Mouse (Mus musculus): Measurements from ENCODE around the gene Agfg1. TPM values are rescaled to one million over a fixed set of nuclear protein-coding genes. Genes with fewer than 3 reads are reported as not detected.

The Agfg1 gene
- polyA plus RNA-seq, 1 experiment from 2014 or later: 42.9 TPM

DNA sequence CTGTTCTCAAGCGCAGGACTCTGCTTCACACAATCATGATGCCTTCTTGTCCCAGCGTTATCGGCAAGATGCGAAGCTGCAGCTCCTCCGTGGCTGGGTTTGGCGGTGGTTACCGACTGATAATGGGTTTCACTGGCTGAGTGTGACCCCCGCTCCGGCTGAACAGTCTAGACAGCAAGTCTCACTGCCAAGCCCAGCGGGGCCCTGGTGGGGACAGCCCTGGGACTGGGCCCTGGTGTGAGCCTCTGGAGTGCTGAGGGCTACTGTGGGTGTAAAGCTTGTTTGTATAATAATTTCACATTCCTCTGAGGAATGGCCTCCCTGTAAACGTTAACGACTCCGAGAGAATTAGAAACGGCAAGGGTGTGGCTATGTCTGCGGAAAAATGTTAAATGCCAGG lies 19.1 kb upstream of the Agfg1 start:
- Histone ChIP-seq H3K4me1 (replicated peaks; ENCODE audit: control insufficient read depth, insufficient read depth, low read length) (no peaks in the 10 kb centered on the region; the same call in 1 of the 2 replicates), H3K27ac (no peak overlapping the region), H3K9ac (no peak overlapping the region), H3K27me3 (ENCODE audit: control insufficient read depth, insufficient read depth, low read length) (no peaks in the 10 kb centered on the region), H3K4me2 (replicated peaks) (no peak overlapping the region), H3K36me3 (replicated peaks; ENCODE audit: control insufficient read depth, insufficient read depth) (no peaks in the 10 kb centered on the region), H3K9me3 (ENCODE audit: control insufficient read depth, low read length) (no peaks in the 10 kb centered on the region), H3K4me3 (replicated peaks; ENCODE audit: low read length) (no peak overlapping the region)
- 57% methylated on average over 15 of the region's 15 CpGs for WGBS
- DNase-seq (ENCODE audit: low spot score): no peak
- no peak for ATAC-seq (ENCODE audit: low FRiP score)

DNA sequence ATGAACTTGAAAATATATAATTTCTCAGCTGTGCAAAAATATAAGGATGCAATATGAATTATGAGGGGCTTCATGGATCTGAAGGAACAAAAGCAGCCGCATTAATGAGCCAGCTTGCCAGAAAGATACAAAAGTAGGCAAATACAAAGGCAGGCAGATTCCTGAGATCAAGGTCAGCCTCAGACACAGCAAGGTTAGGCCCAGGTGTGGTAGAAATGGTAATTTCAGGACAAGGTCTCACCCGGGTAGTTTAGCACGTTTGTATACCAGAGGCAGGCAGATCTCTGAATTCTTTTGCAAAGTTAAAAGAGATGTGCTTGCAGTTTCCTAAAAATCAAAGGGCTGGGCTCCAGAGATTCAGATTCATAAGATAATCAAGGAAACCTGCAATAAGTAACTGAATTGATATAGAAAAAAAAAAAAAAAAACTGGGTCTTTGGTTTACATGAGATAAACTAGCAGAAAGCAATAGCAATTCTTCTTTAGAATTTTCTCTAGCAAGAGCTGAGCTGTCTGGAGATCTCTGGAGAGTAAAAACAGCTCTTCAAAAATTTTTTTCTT lies 18.6 kb upstream of the Agfg1 start:
- Histone ChIP-seq H3K27me3 (ENCODE audit: control insufficient read depth, insufficient read depth, low read length) (no peaks in the 10 kb centered on the region), H3K9ac (no peak overlapping the region), H3K9me3 (ENCODE audit: control insufficient read depth, low read length) (no peaks in the 10 kb centered on the region), H3K36me3 (replicated peaks; ENCODE audit: control insufficient read depth, insufficient read depth) (no peaks in the 10 kb centered on the region), H3K27ac (no peak overlapping the region), H3K4me2 (replicated peaks) (no peak overlapping the region), H3K4me1 (replicated peaks; ENCODE audit: control insufficient read depth, insufficient read depth, low read length) (no peaks in the 10 kb centered on the region; the same call in 1 of the 2 replicates), H3K4me3 (replicated peaks; ENCODE audit: low read length) (no peak overlapping the region)
- DNase-seq (ENCODE audit: low spot score) (no peak), ATAC-seq (ENCODE audit: low FRiP score) (no peak)
- WGBS: 80% methylated on average over 3 of the region's 3 CpGs

DNA sequence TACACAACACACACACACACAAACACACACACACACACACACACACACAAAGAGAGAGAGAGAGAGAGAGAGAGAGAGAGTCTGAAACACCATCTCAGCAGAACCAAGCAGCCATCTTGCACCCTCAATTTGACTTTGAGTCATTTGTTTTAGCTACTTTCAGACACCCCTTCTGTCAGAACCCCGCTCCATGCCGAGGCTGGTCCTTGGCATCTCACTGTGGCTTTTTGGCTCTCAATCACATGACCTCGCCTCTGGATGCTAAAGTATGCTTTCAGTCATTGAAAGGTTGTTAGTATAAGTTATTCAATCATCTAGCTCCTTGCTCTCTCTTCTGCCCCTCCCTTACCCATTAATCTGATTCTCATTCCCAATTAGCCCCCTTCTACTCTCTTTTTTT lies 17.4 kb upstream of the Agfg1 start:
- Histone ChIP-seq H3K36me3 (replicated peaks; ENCODE audit: control insufficient read depth, insufficient read depth) (no peaks in the 10 kb centered on the region), H3K4me1 (replicated peaks; ENCODE audit: control insufficient read depth, insufficient read depth, low read length) (no peaks in the 10 kb centered on the region), H3K27me3 (ENCODE audit: control insufficient read depth, insufficient read depth, low read length) (no peaks in the 10 kb centered on the region), H3K4me2 (replicated peaks) (no peak overlapping the region), H3K9ac (no peak overlapping the region), H3K9me3 (ENCODE audit: control insufficient read depth, low read length) (no peaks in the 10 kb centered on the region), H3K27ac (no peak overlapping the region), H3K4me3 (replicated peaks; ENCODE audit: low read length) (no peak overlapping the region)
- ATAC-seq (ENCODE audit: low FRiP score): no peak
- no peak for DNase-seq (ENCODE audit: low spot score)
- WGBS: 83% methylated on average over 3 of the region's 3 CpGs

DNA sequence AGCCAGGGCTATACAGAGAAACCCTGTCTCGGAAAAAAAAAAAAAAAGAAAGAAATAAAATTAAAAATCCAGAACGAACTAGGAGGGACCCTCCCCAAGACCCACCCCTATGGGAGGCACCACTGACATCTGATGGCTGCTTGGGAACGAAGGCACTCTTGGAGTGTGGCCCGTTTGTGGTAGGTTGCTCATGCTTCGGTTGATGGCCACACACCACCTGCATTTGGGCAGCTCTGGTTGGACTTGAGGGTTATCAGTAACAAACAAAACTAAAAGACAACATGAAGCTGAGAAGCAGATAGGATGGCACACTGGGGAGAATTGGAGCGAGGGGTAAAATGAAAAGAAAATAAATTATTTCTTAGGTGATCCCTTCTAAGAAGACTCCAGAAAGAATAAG lies 15.1 kb upstream of the Agfg1 start:
- 85% methylated on average over 6 of the region's 6 CpGs for WGBS

DNA sequence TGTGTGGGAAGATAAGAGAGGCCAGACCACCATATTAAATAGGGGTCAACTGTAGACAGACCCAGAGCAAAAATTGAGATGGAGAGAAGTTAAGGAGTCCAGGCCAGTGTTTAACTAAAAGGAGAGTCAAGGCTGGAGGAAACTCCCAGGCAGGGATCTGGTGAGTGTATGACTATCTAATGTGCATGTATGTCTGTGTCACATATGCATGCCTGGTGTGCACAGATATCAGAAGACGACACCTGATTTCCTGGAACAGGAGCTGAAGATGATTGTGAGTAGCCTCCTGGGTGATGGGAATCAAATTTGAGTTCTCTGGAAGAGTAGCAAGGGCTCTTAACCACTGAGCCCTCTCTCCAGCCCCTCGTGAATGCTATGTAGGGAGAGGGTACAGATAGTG lies 14.0 kb upstream of the Agfg1 start:
- no peaks in the 10 kb centered on the region for H3K27me3 ChIP-seq (ENCODE audit: control insufficient read depth, insufficient read depth, low read length)
- no peak overlapping the region for H3K27ac ChIP-seq
- DNase-seq (ENCODE audit: low spot score) (no peak), ATAC-seq (ENCODE audit: low FRiP score) (no peak)
- no peaks in the 10 kb centered on the region for H3K9me3 ChIP-seq (ENCODE audit: control insufficient read depth, low read length)
- H3K4me1 ChIP-seq (replicated peaks; ENCODE audit: control insufficient read depth, insufficient read depth, low read length): no peaks in the 10 kb centered on the region
- no peak overlapping the region for H3K4me2 ChIP-seq (replicated peaks)
- no peak overlapping the region for H3K4me3 ChIP-seq (replicated peaks; ENCODE audit: low read length)
- no peaks in the 10 kb centered on the region for H3K36me3 ChIP-seq (replicated peaks; ENCODE audit: control insufficient read depth, insufficient read depth)
- 91% methylated on average over 2 of the region's 2 CpGs for WGBS
- H3K9ac ChIP-seq: no peak overlapping the region

More for the DNA sequence above, 15.1 kb upstream of the Agfg1 start:
- Histone ChIP-seq H3K9me3 (ENCODE audit: control insufficient read depth, low read length) (no peaks in the 10 kb centered on the region), H3K36me3 (replicated peaks; ENCODE audit: control insufficient read depth, insufficient read depth) (no peaks in the 10 kb centered on the region), H3K9ac (no peak overlapping the region), H3K4me2 (replicated peaks) (no peak overlapping the region), H3K27ac (no peak overlapping the region), H3K27me3 (ENCODE audit: control insufficient read depth, insufficient read depth, low read length) (no peaks in the 10 kb centered on the region), H3K4me1 (replicated peaks; ENCODE audit: control insufficient read depth, insufficient read depth, low read length) (no peaks in the 10 kb centered on the region), H3K4me3 (replicated peaks; ENCODE audit: low read length) (no peak overlapping the region)
- DNase-seq (ENCODE audit: low spot score) (no peak), ATAC-seq (ENCODE audit: low FRiP score) (no peak)

DNA sequence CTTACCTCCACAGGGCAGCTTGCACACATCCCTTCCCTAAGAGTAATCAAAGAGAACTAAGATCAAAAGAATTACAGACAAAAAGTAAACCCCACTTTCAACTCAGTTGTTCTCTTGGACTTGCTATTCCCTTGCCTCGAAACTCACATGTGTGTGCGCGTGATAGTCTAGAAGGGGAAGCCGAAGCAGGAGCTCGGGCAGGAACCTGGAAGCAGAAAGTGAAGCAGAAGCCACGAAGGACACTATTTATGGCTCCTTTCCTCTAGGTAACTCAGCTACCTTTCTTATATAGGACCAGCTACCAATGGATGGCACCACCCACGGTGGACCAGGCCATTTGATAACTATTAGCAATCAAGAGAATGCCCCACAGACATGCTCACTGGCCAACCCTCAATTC lies 13.5 kb upstream of the Agfg1 start:
- no peak for DNase-seq (ENCODE audit: low spot score)
- Histone ChIP-seq H3K36me3 (replicated peaks; ENCODE audit: control insufficient read depth, insufficient read depth) (no peaks in the 10 kb centered on the region), H3K4me3 (replicated peaks; ENCODE audit: low read length) (no peak overlapping the region), H3K4me1 (replicated peaks; ENCODE audit: control insufficient read depth, insufficient read depth, low read length) (no peaks in the 10 kb centered on the region), H3K9ac (no peak overlapping the region), H3K27ac (no peak overlapping the region), H3K9me3 (ENCODE audit: control insufficient read depth, low read length) (no peaks in the 10 kb centered on the region), H3K4me2 (replicated peaks) (no peak overlapping the region), H3K27me3 (ENCODE audit: control insufficient read depth, insufficient read depth, low read length) (no peaks in the 10 kb centered on the region)
- WGBS: 95% methylated on average over 7 of the region's 7 CpGs
- no peak for ATAC-seq (ENCODE audit: low FRiP score)

DNA sequence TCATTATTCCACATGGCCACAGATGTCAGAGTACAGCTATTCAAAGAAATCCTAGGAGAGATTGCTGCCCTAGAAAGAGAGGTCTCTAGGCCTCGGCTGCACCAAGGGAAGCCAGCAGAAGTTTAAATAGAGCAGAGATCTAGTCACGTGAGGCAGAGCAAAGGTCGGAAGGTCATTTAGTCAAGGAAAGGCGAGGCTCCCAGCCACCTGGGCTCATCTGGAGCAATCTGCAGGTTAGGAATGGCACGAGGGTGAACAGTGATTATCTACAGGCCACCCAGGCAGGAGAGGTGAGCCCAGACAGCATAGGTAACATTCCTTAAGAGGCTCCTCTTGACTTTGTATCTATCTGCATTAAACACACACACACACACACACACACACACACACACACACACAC lies 12.4 kb upstream of the Agfg1 start:
- ATAC-seq (ENCODE audit: low FRiP score): no peak
- WGBS: 55% methylated on average over 5 of the region's 5 CpGs
- no peak overlapping the region for H3K4me2 ChIP-seq (replicated peaks)
- no peak overlapping the region for H3K27ac ChIP-seq
- H3K27me3 ChIP-seq (ENCODE audit: control insufficient read depth, insufficient read depth, low read length): no peaks in the 10 kb centered on the region
- H3K4me3 ChIP-seq (replicated peaks; ENCODE audit: low read length): no peak overlapping the region
- H3K9ac ChIP-seq: no peak overlapping the region
- no peaks in the 10 kb centered on the region for H3K9me3 ChIP-seq (ENCODE audit: control insufficient read depth, low read length)
- no peaks in the 10 kb centered on the region for H3K4me1 ChIP-seq (replicated peaks; ENCODE audit: control insufficient read depth, insufficient read depth, low read length)
- DNase-seq (ENCODE audit: low spot score): no peak
- no peaks in the 10 kb centered on the region for H3K36me3 ChIP-seq (replicated peaks; ENCODE audit: control insufficient read depth, insufficient read depth)

DNA sequence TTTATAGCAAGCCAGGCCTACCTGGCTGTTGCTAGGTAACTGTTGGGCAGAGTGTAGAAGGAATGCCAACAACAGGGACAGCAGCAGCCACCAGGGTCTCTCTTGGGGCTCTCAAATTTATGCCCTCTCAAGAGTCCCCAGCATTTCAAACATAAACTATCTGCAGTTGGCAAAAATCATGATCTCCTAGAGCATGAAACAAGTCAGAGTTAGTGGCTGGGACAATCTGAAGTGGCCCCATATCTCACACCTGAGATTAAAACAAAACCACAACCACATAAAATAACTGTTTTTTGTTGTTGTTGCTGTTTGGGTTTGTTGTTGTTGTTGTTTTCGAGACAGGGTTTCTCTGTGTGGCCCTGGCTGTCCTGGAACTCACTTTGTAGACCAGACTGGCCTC lies 8.5 kb upstream of the Agfg1 start:
- 83% methylated on average over 1 of the region's 1 CpGs for WGBS
- no peak overlapping the region for H3K4me3 ChIP-seq (replicated peaks; ENCODE audit: low read length)

DNA sequence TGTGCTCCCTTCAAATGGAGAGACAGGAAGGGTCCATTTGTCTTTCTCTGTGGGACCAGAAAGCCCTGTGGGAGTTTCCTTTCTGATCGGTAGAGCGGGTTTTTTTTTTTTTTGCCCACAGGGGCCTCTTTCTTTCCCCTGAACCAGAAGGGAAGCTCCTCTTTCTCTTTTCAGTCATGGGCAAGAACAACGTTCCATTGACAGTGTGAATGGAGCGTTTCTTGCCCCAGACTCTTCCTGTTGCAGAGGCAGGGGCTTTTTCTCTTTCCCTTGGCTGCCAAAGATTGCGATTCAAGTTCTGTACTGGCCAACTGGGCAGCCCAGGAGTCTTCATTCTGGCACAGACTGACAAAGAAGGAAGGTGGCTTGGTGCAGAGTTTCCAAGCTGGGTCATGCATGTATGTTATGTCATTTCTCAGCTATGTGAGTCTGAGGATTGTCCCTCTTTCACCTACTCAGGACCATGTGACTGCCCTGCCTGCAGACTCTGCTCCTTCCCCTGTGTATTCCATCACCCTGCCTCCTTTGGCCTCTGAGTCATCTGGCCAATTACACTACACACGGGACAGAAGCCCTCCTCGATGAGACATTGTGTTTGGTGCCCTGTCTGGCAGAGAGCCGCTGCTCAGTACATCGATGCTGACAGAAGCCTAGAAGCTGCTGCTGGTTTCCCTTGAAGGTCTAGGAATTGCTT lies 7.6 kb upstream of the Agfg1 start:
- Histone ChIP-seq H3K4me1 (replicated peaks; ENCODE audit: control insufficient read depth, insufficient read depth, low read length) (no peaks in the 10 kb centered on the region), H3K4me3 (replicated peaks; ENCODE audit: low read length) (no peak overlapping the region), H3K9me3 (ENCODE audit: control insufficient read depth, low read length) (no peaks in the 10 kb centered on the region), H3K27me3 (ENCODE audit: control insufficient read depth, insufficient read depth, low read length) (no peaks in the 10 kb centered on the region), H3K36me3 (replicated peaks; ENCODE audit: control insufficient read depth, insufficient read depth) (no peaks in the 10 kb centered on the region), H3K9ac (no peak overlapping the region), H3K4me2 (replicated peaks) (no peak overlapping the region), H3K27ac (no peak overlapping the region)
- no peak for ATAC-seq (ENCODE audit: low FRiP score)
- 58% methylated on average over 9 of the region's 9 CpGs for WGBS
- no peak for DNase-seq (ENCODE audit: low spot score)

More for the DNA sequence above, 8.5 kb upstream of the Agfg1 start:
- DNase-seq (ENCODE audit: low spot score): no peak
- no peak overlapping the region for H3K27ac ChIP-seq
- ATAC-seq (ENCODE audit: low FRiP score): no peak
- no peaks in the 10 kb centered on the region for H3K4me1 ChIP-seq (replicated peaks; ENCODE audit: control insufficient read depth, insufficient read depth, low read length)
- no peaks in the 10 kb centered on the region for H3K27me3 ChIP-seq (ENCODE audit: control insufficient read depth, insufficient read depth, low read length)
- H3K4me2 ChIP-seq (replicated peaks): no peak overlapping the region
- no peak overlapping the region for H3K9ac ChIP-seq
- H3K9me3 ChIP-seq (ENCODE audit: control insufficient read depth, low read length): no peaks in the 10 kb centered on the region
- no peaks in the 10 kb centered on the region for H3K36me3 ChIP-seq (replicated peaks; ENCODE audit: control insufficient read depth, insufficient read depth)

All from hindbrain, embryonic 14.5 days (tissue).